Mouse (Mus musculus) midbrain, embryonic 15.5 days (tissue): ENCODE data around the gene Zbtb4. TPM values are rescaled to one million over a fixed set of nuclear protein-coding genes. Genes with fewer than 3 reads are reported as not detected.

Source experiments
- ATAC-seq: fragments of 200-750 bp; cut with Nextera tagmentation; replicated peaks from 2 replicates; pipeline ENCODE4 v1.8.0; 2017; ENCODE audit warnings: moderate TSS enrichment
- H3K27ac ChIP-seq: fragments of 300-500 bp; sonication (generic); 2 replicates; pipeline ENCODE4 v1.5.1; 2015; ENCODE audit warnings: mild to moderate bottlenecking, inconsistent platforms
- H3K27me3 ChIP-seq: fragments of 300-500 bp; sonication (generic); replicated peaks from 2 replicates; pipeline ENCODE4 v1.6.1; 2015; ENCODE audit warnings: inconsistent platforms
- H3K36me3 ChIP-seq: fragments of 300-500 bp; sonication (generic); replicated peaks from 2 replicates; pipeline ENCODE4 v1.6.1; 2015; ENCODE audit warnings: inconsistent platforms
- H3K4me1 ChIP-seq: fragments of 300-500 bp; sonication (generic); 2 replicates; pipeline ENCODE4 v1.6.1; 2015; ENCODE audit warnings: inconsistent platforms
- H3K4me2 ChIP-seq: fragments of 300-500 bp; sonication (generic); 2 replicates; pipeline ENCODE4 v1.6.1; 2015; ENCODE audit warnings: inconsistent platforms, mild to moderate bottlenecking, moderate library complexity
- H3K4me3 ChIP-seq: fragments of 300-500 bp; sonication (generic); 2 replicates; pipeline ENCODE4 v1.5.1; 2015; ENCODE audit warnings: mild to moderate bottlenecking, inconsistent platforms
- H3K9ac ChIP-seq: fragments of 300-500 bp; sonication (generic); 2 replicates; pipeline ENCODE4 v1.6.1; 2015; ENCODE audit warnings: mild to moderate bottlenecking, inconsistent platforms
- H3K9me3 ChIP-seq: fragments of 300-500 bp; sonication (generic); 2 replicates; pipeline ENCODE4 v1.6.1; 2016; ENCODE audit warnings: inconsistent platforms
- whole genome bisulfite sequencing: fragments of 180-500 bp; shearing (Covaris S2); methylation state at CpG from one replicate; pipeline ENCODE4 v1.1.7; 2015; ENCODE audit warnings: mixed read lengths; 5-methylcytosine and 5-hydroxymethylcytosine counted together
- polyA plus RNA-seq: library from polyadenylated mRNA; unstranded; fragments of >200 nt; fragmentation: Nextera tagmentation; extraction: Ambion mirVana; gene quantifications from 2 replicates; pipeline ENCODE4 v1.2.1, GENCODE M21; 2015

Gene Zbtb4
- polyA plus RNA-seq, 1 experiment from 2014 or later: 4.3 TPM

DNA sequence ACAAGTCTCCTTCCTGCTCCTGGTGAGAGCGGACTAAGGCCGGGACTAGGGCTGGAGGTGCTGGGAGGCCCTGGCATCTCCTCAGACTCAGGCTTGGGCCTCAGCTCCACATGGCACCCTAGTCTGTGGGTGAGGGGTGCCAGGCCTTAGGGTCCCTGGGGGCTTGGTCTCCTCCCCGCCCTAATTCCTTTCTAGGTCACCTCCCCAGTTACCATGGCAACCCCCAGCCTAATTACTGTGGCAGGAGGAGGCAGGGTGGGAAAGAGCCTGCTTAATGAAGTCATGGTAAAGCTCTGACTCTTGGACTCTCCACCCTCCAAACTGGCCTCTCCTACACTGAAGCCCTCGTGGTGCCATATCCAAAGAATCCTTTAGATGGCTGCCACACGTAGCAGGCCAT lies 63.1 kb downstream of the Zbtb4 start:
- WGBS: 63% methylated on average over 5 of the region's 5 CpGs
- Histone ChIP-seq H3K9ac (no peak overlapping the region), H3K4me1 (peaks cover 16% of the 10 kb centered on the region), H3K27me3 (no peaks in the 10 kb centered on the region), H3K9me3 (no peaks in the 10 kb centered on the region), H3K4me2 (no peak overlapping the region), H3K4me3 (no peak overlapping the region), H3K36me3 (peaks cover 31% of the 10 kb centered on the region), H3K27ac (no peak overlapping the region)
- no peak for ATAC-seq

DNA sequence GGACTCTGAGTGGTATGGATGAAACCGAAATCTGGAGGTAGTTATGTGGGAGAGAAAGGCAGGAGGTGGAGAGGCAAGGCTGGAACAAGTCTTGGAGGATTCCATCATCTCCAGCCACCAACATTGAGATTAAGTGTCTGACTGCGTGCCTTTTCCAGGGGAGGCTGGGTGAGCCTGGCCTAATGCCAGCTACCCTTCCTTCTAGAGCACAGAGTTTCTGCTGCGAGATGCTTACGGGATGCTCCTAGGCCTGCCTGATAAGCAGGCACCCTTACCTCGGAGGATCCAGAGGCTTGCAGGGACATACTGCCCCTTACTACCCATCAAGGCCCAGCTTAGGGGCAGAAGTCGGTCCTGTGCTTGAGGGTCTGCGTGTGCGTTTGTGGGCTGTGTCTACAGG lies 67.8 kb downstream of the Zbtb4 start:
- H3K4me2 ChIP-seq: peak overlapping the region; percentile 96
- no peaks in the 10 kb centered on the region for H3K27me3 ChIP-seq
- H3K36me3 ChIP-seq: peaks cover 3% of the 10 kb centered on the region; the same call in 1 of the 2 replicates
- H3K4me1 ChIP-seq: peaks cover 40% of the 10 kb centered on the region
- WGBS: 63% methylated on average over 8 of the region's 8 CpGs
- peak overlapping the region; percentile 97; the same call in 1 of the 2 replicates for H3K27ac ChIP-seq
- ATAC-seq: no peak
- H3K9me3 ChIP-seq: no peaks in the 10 kb centered on the region
- peak overlapping the region; percentile 98 for H3K9ac ChIP-seq
- H3K4me3 ChIP-seq: peak overlapping the region; percentile 89

Other genes with a start within 250 kb of the Zbtb4 start
- gene Dnah2, start 216.8 kb upstream of the Zbtb4 start, polyA plus RNA-seq: 4.5 and 5.7 TPM in 2 replicates
- 178 and 188 TPM in 2 replicates for gene Efnb3, start 205.7 kb upstream of the Zbtb4 start, polyA plus RNA-seq
- 21.4 and 23.2 TPM in 2 replicates for gene Wrap53, start 185.7 kb upstream of the Zbtb4 start, polyA plus RNA-seq
- 60.4 and 70.1 TPM in 2 replicates for gene Trp53, start 185.6 kb upstream of the Zbtb4 start, polyA plus RNA-seq
- gene Atp1b2, start 160.0 kb upstream of the Zbtb4 start, polyA plus RNA-seq: 60.0 and 60.9 TPM in 2 replicates
- gene Shbg, start 148.0 kb upstream of the Zbtb4 start, polyA plus RNA-seq: not detected in 2 replicates
- 23.5 and 24.9 TPM in 2 replicates for gene Sat2, start 143.9 kb upstream of the Zbtb4 start, polyA plus RNA-seq
- 40.6 and 47.0 TPM in 2 replicates for gene Fxr2, start 132.9 kb upstream of the Zbtb4 start, polyA plus RNA-seq
- gene Sox15, start 110.6 kb upstream of the Zbtb4 start, polyA plus RNA-seq: 0.20 TPM in 1 of 2 replicates, not detected in the other
- gene Mpdu1, start 103.3 kb upstream of the Zbtb4 start, polyA plus RNA-seq: 99.9 and 108 TPM in 2 replicates
- gene Cd68, start 99.8 kb upstream of the Zbtb4 start, polyA plus RNA-seq: 9.4 and 10.4 TPM in 2 replicates
- gene Eif4a1, start 93.5 kb upstream of the Zbtb4 start, polyA plus RNA-seq: 460 and 473 TPM in 2 replicates
- gene Senp3, start 83.8 kb upstream of the Zbtb4 start, polyA plus RNA-seq: 116 and 122 TPM in 2 replicates
- gene Tnfsf13, start 80.1 kb upstream of the Zbtb4 start, polyA plus RNA-seq: 0.37 and 0.68 TPM in 2 replicates
- gene Tnfsf12, start 70.1 kb upstream of the Zbtb4 start, polyA plus RNA-seq: 2.0 and 2.4 TPM in 2 replicates
- gene Tnfsfm13, start 69.8 kb upstream of the Zbtb4 start, polyA plus RNA-seq: 1.2 and 1.8 TPM in 2 replicates
- 15.9 and 17.4 TPM in 2 replicates for gene Polr2a, start 7.3 kb upstream of the Zbtb4 start, polyA plus RNA-seq
- gene Slc35g3, start 3.9 kb upstream of the Zbtb4 start, polyA plus RNA-seq: 0.17 and 0.26 TPM in 2 replicates
- 0.98 and 1.2 TPM in 2 replicates for gene Chrnb1, start 30.0 kb downstream of the Zbtb4 start, polyA plus RNA-seq
- 3.7 and 4.5 TPM in 2 replicates for gene Fgf11, start 35.9 kb downstream of the Zbtb4 start, polyA plus RNA-seq
- 0.74 and 0.86 TPM in 2 replicates for gene Tmem102, start 39.7 kb downstream of the Zbtb4 start, polyA plus RNA-seq
- not detected in 2 replicates for gene Gm39566, start 49.4 kb downstream of the Zbtb4 start, polyA plus RNA-seq
- not detected in 2 replicates for gene Spem2, start 52.6 kb downstream of the Zbtb4 start, polyA plus RNA-seq
- 0.55 and 0.65 TPM in 2 replicates for gene Spem1, start 56.3 kb downstream of the Zbtb4 start, polyA plus RNA-seq
- gene Nlgn2, start 71.9 kb downstream of the Zbtb4 start, polyA plus RNA-seq: 24.0 and 24.2 TPM in 2 replicates
- gene Tmem256, start 72.6 kb downstream of the Zbtb4 start, polyA plus RNA-seq: 318 and 320 TPM in 2 replicates
- 52.3 and 53.5 TPM in 2 replicates for gene Plscr3, start 80.5 kb downstream of the Zbtb4 start, polyA plus RNA-seq
- gene Tnk1, start 92.8 kb downstream of the Zbtb4 start, polyA plus RNA-seq: 0.10 and 0.28 TPM in 2 replicates
- not detected in 2 replicates for gene Tmem95, start 112.1 kb downstream of the Zbtb4 start, polyA plus RNA-seq
- 1.7 and 1.9 TPM in 2 replicates for gene Kctd11, start 115.5 kb downstream of the Zbtb4 start, polyA plus RNA-seq
- gene Acap1, start 129.6 kb downstream of the Zbtb4 start, polyA plus RNA-seq: 0.46 and 0.52 TPM in 2 replicates
- gene 2810408A11Rik, start 135.1 kb downstream of the Zbtb4 start, polyA plus RNA-seq: 11.1 and 11.8 TPM in 2 replicates
- 23.2 and 24.2 TPM in 2 replicates for gene Neurl4, start 135.2 kb downstream of the Zbtb4 start, polyA plus RNA-seq
- gene Gps2, start 148.0 kb downstream of the Zbtb4 start, polyA plus RNA-seq: 77.6 and 86.6 TPM in 2 replicates
- gene Eif5a, start 156.0 kb downstream of the Zbtb4 start, polyA plus RNA-seq: 1,022 and 1,040 TPM in 2 replicates
- 5.6 and 6.4 TPM in 2 replicates for gene Ybx2, start 169.9 kb downstream of the Zbtb4 start, polyA plus RNA-seq
- gene Slc2a4, start 182.3 kb downstream of the Zbtb4 start, polyA plus RNA-seq: 3.3 TPM in 2 replicates
- gene Cldn7, start 198.9 kb downstream of the Zbtb4 start, polyA plus RNA-seq: 0.58 and 0.59 TPM in 2 replicates
- gene Ctdnep1, start 215.2 kb downstream of the Zbtb4 start, polyA plus RNA-seq: 22.5 and 25.4 TPM in 2 replicates
- gene Elp5, start 216.6 kb downstream of the Zbtb4 start, polyA plus RNA-seq: 162 and 177 TPM in 2 replicates
- gene Gabarap, start 225.2 kb downstream of the Zbtb4 start, polyA plus RNA-seq: 495 and 507 TPM in 2 replicates
- 57.1 and 58.8 TPM in 2 replicates for gene Phf23, start 229.9 kb downstream of the Zbtb4 start, polyA plus RNA-seq
- 30.4 and 31.0 TPM in 2 replicates for gene Dvl2, start 234.7 kb downstream of the Zbtb4 start, polyA plus RNA-seq
- gene Acadvl, start 249.5 kb downstream of the Zbtb4 start, polyA plus RNA-seq: 57.2 and 57.6 TPM in 2 replicates